In the genomic region with DNA sequence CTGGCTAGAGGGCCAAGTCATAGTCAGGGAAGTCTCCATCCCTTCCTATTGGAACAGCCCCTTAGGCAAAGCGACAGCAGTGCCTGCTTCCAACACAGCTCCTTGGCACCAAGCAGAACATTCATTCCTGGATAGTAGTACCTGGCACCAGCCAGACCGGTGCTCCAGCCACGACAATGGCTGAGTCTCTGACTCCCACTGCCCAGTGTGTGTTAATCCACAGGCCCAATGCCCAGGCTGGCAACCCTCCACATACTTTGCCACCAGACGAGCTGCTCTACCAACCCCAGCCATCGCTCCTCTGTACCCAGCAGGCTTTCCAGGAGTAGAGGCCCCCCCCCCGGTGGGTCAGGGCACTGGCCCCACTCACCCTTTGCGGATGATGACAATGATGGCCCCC, we compare ENCODE assay signal across 12 mouse cellular contexts. TPM values are rescaled to one million over a fixed set of nuclear protein-coding genes. Genes with fewer than 3 reads are reported as not detected.
A peak's percentile ranks its signal among the peaks of the same experiment; 100 is the strongest.
DNase-seq lines count a peak whose midpoint lies in the region; ATAC-seq and TF ChIP-seq lines count a peak whose summit lies in the region.
"Had no signal": no experiment of that assay in that cellular context is flagged by ENCODE, and none has a peak within 500 bp of the region (broad histone marks: within the 10 kb centered on the region; RNA-seq: fewer than 3 reads in every experiment).

No protein-coding gene starts in this region.

- H3K9me3 ChIP-seq in forebrain, postnatal 0 days (ENCODE audit: low read length): no peaks in the 10 kb centered on the region
- no peaks in the 10 kb centered on the region for H3K9me3 ChIP-seq in forebrain, embryonic 14.5 days (replicated peaks; ENCODE audit: control insufficient read depth, low read length)
- no peaks in the 10 kb centered on the region for H3K9me3 ChIP-seq in midbrain, embryonic 13.5 days
- H3K9me3 ChIP-seq: embryonic facial prominence, embryonic 13.5 days; heart, embryonic 13.5 days; liver, embryonic 15.5 days had no signal

- WGBS in forebrain, postnatal 0 days: 45% methylated on average over 7 of the region's 7 CpGs
- WGBS in forebrain, embryonic 14.5 days: 73% methylated on average over 7 of the region's 7 CpGs
- WGBS in midbrain, embryonic 13.5 days: 72% methylated on average over 7 of the region's 7 CpGs

- H3K4me2 ChIP-seq in forebrain, postnatal 0 days (ENCODE audit: low read depth): no peak overlapping the region
- no peak overlapping the region for H3K4me2 ChIP-seq in forebrain, embryonic 14.5 days (ENCODE audit: low read length)
- H3K4me2 ChIP-seq in midbrain, embryonic 13.5 days (replicated peaks): no peak overlapping the region
- H3K4me2 ChIP-seq: embryonic facial prominence, embryonic 13.5 days; heart, embryonic 13.5 days; liver, embryonic 15.5 days had no signal

- no peak for TF ChIP-seq CTCF in forebrain, postnatal 0 days (IDR thresholded peaks at IDR 0.05; ENCODE audit: low read depth)

- H3K4me1 ChIP-seq in forebrain, postnatal 0 days (ENCODE audit: insufficient read depth): 0 out of 2 replicates have a peak, but pooled peaks cover 2% of the 10 kb centered on the region
- H3K4me1 ChIP-seq in forebrain, embryonic 14.5 days (ENCODE audit: control insufficient read depth, insufficient read depth, low read length): no peaks in the 10 kb centered on the region
- H3K4me1 ChIP-seq in midbrain, embryonic 13.5 days (replicated peaks): no peaks in the 10 kb centered on the region
- H3K4me1 ChIP-seq: heart, embryonic 13.5 days had no signal

- H3K36me3 ChIP-seq in forebrain, postnatal 0 days (ENCODE audit: insufficient read depth): no peaks in the 10 kb centered on the region
- 0 out of 2 replicates have a peak, but pooled peaks cover 7% of the 10 kb centered on the region for H3K36me3 ChIP-seq in forebrain, embryonic 14.5 days (ENCODE audit: control insufficient read depth, insufficient read depth, low read length)
- H3K36me3 ChIP-seq in midbrain, embryonic 13.5 days: no peaks in the 10 kb centered on the region
- H3K36me3 ChIP-seq: heart, embryonic 13.5 days; liver, embryonic 15.5 days had no signal

- H3K27me3 ChIP-seq in forebrain, postnatal 0 days (ENCODE audit: insufficient read depth, low read length): no peaks in the 10 kb centered on the region
- H3K27me3 ChIP-seq in forebrain, embryonic 14.5 days (replicated peaks; ENCODE audit: control insufficient read depth, insufficient read depth, low read length): no peaks in the 10 kb centered on the region
- no peaks in the 10 kb centered on the region for H3K27me3 ChIP-seq in midbrain, embryonic 13.5 days
- H3K27me3 ChIP-seq: embryonic facial prominence, embryonic 13.5 days; liver, embryonic 15.5 days had no signal

- H3K27ac ChIP-seq in forebrain, postnatal 0 days (ENCODE audit: low read depth, low read length): no peak overlapping the region
- no peak overlapping the region for H3K27ac ChIP-seq in forebrain, embryonic 14.5 days (ENCODE audit: low read depth, low read length)
- H3K27ac ChIP-seq in midbrain, embryonic 13.5 days: no peak overlapping the region
- H3K27ac ChIP-seq: embryonic facial prominence, embryonic 13.5 days; heart, embryonic 13.5 days; liver, embryonic 15.5 days had no signal

- DNase-seq in forebrain, postnatal 0 days: no peak
- DNase-seq in forebrain, embryonic 14.5 days (ENCODE audit: low spot score): no peak
- peak; percentile 23 for DNase-seq in lung, postnatal 10 days
- no peak for DNase-seq in lung, postnatal 4 days
- peak; percentile 58 for DNase-seq in fat pad, adult 2 months (ENCODE audit: extremely low read depth, low read depth, low spot score)
- no peak for DNase-seq in thymus, postnatal 25 days
- no peak for DNase-seq in kidney, postnatal 36 days
- DNase-seq: thymus, postnatal 14 days had no signal

- no peak overlapping the region for H3K9ac ChIP-seq in forebrain, postnatal 0 days
- no peak overlapping the region for H3K9ac ChIP-seq in forebrain, embryonic 14.5 days (ENCODE audit: low read length)
- 0 out of 2 replicates have a peak overlapping the region, but pooled peaks have one; percentile 2 for H3K9ac ChIP-seq in midbrain, embryonic 13.5 days (replicated peaks)
- H3K9ac ChIP-seq: embryonic facial prominence, embryonic 13.5 days; heart, embryonic 13.5 days; liver, embryonic 15.5 days had no signal

- no peak overlapping the region for H3K4me3 ChIP-seq in forebrain, postnatal 0 days (ENCODE audit: low read depth, low read length)
- H3K4me3 ChIP-seq in forebrain, embryonic 14.5 days (ENCODE audit: low read depth, low read length): no peak overlapping the region
- H3K4me3 ChIP-seq in midbrain, embryonic 13.5 days (replicated peaks): no peak overlapping the region
- H3K4me3 ChIP-seq: embryonic facial prominence, embryonic 13.5 days; heart, embryonic 13.5 days; liver, embryonic 15.5 days had no signal

- ATAC-seq in forebrain, postnatal 0 days: 0 out of 2 replicates have a peak, but pooled peaks have one; percentile 45
- ATAC-seq in forebrain, embryonic 14.5 days: no peak
- no peak; the same call in 1 of the 2 replicates for ATAC-seq in midbrain, embryonic 13.5 days

RNA-seq across cellular contexts. Expression of a gene that starts 40.6 kb away (rescaled TPM):
- 18.5 and 27.4 TPM in 2 replicates for total RNA-seq in forebrain, postnatal 0 days (2014; rRNA removed)
- polyA plus RNA-seq in forebrain, postnatal 0 days (2015; fragmentation: Nextera tagmentation; extraction: Ambion mirVana): 15.0 and 21.2 TPM in 2 replicates
- 20.1 and 20.8 TPM in 2 replicates for polyA plus RNA-seq in forebrain, embryonic 14.5 days (2014; fragmentation: Nextera tagmentation; extraction: Ambion mirVana)
- polyA plus RNA-seq in midbrain, embryonic 13.5 days (2015; fragmentation: Nextera tagmentation; extraction: Ambion mirVana): 17.2 and 18.9 TPM in 2 replicates

RNA-seq across cellular contexts. Expression of a gene that starts 45.8 kb away (rescaled TPM):
- 20.3 and 22.2 TPM in 2 replicates for total RNA-seq in forebrain, postnatal 0 days (2014; rRNA removed)
- 31.8 and 32.1 TPM in 2 replicates for polyA plus RNA-seq in forebrain, postnatal 0 days (2015; fragmentation: Nextera tagmentation; extraction: Ambion mirVana)
- 33.7 and 35.7 TPM in 2 replicates for polyA plus RNA-seq in forebrain, embryonic 14.5 days (2014; fragmentation: Nextera tagmentation; extraction: Ambion mirVana)
- polyA plus RNA-seq in midbrain, embryonic 13.5 days (2015; fragmentation: Nextera tagmentation; extraction: Ambion mirVana): 38.0 and 38.3 TPM in 2 replicates

Comparison
In these comparisons a context has a peak if more than half of its experiments do, and no peak if none do; other contexts are left out.
1. DNase-seq: peak in lung, postnatal 10 days (single experiment) and fat pad, adult 2 months (single experiment); none in forebrain, postnatal 0 days (single experiment), forebrain, embryonic 14.5 days (single experiment), lung, postnatal 4 days (0 of 2), thymus, postnatal 25 days (single experiment) and kidney, postnatal 36 days (0 of 2).